Mouse (Mus musculus) liver, embryonic 12.5 days (tissue): Measurements from ENCODE around the gene Acsl5. TPM values are rescaled to one million over a fixed set of nuclear protein-coding genes. Genes with fewer than 3 reads are reported as not detected.

Experiments
- ATAC-seq: fragments of 200-750 bp; cut with Nextera tagmentation; 2 replicates; pipeline ENCODE4 v1.8.0; 2017; ENCODE audit warnings: moderate number of reproducible peaks, mild to moderate bottlenecking, moderate library complexity
- H3K27ac ChIP-seq: fragments of 300-500 bp; sonication (generic); 2 replicates; pipeline ENCODE4 v1.5.1; 2016; ENCODE audit warnings: mild to moderate bottlenecking
- H3K27me3 ChIP-seq: fragments of 300-500 bp; sonication (generic); replicated peaks from 2 replicates; pipeline ENCODE4 v1.6.1; 2016; ENCODE audit warnings: mild to moderate bottlenecking, moderate library complexity
- H3K36me3 ChIP-seq: fragments of 300-500 bp; sonication (generic); 2 replicates; pipeline ENCODE4 v1.6.1; 2016; ENCODE audit warnings: mild to moderate bottlenecking, moderate library complexity
- H3K4me1 ChIP-seq: fragments of 300-500 bp; sonication (generic); 2 replicates; pipeline ENCODE4 v1.6.1; 2016
- H3K4me2 ChIP-seq: fragments of 300-500 bp; sonication (generic); 2 replicates; pipeline ENCODE4 v1.6.1; 2016; ENCODE audit warnings: mild to moderate bottlenecking, moderate library complexity
- H3K4me3 ChIP-seq: fragments of 300-500 bp; sonication (generic); 2 replicates; pipeline ENCODE4 v1.5.1; 2016; ENCODE audit warnings: mild to moderate bottlenecking, moderate library complexity
- H3K9ac ChIP-seq: fragments of 300-500 bp; sonication (generic); 2 replicates; pipeline ENCODE4 v1.6.1; 2016; ENCODE audit warnings: mild to moderate bottlenecking, moderate library complexity
- H3K9me3 ChIP-seq: fragments of 300-500 bp; sonication (generic); replicated peaks from 2 replicates; pipeline ENCODE4 v1.6.1; 2016; ENCODE audit warnings: mild to moderate bottlenecking, moderate library complexity
- WGBS: fragments of 180-500 bp; shearing (Covaris S2); methylation state at CpG from one replicate; pipeline ENCODE4 v1.1.7; 2016; ENCODE audit not compliant: insufficient replicate concordance; 5-methylcytosine and 5-hydroxymethylcytosine counted together
- polyA plus RNA-seq: library from polyadenylated mRNA; unstranded; fragments of >200 nt; fragmentation: Nextera tagmentation; extraction: Ambion mirVana; gene quantifications from 2 replicates; pipeline ENCODE4 v1.2.1, GENCODE M21; 2016

Acsl5 gene
- polyA plus RNA-seq, 1 experiment from 2014 or later: 115 TPM

- no peak for ATAC-seq
- Histone ChIP-seq H3K36me3 (no peaks in the 10 kb centered on the region), H3K27me3 (peaks cover 7% of the 10 kb centered on the region; the same call in 1 of the 2 replicates), H3K4me2 (no peak within 1 kb of the TSS), H3K4me3 (no peak within 1 kb of the TSS), H3K9me3 (no peaks in the 10 kb centered on the region), H3K27ac (no peak within 1 kb of the TSS), H3K4me1 (peaks cover 22% of the 10 kb centered on the region), H3K9ac (no peak within 1 kb of the TSS)
- 68% methylated on average over 6 of the region's 6 CpGs for WGBS
Observed at GRCm38 (mm10) chr19:55241186-55241645, 10.5 kb upstream of the Acsl5 start, which contains the start of gene Gucy2g. Gene Gucy2g, minus strand, starts transcription at chr19:55241236.

- Histone ChIP-seq H3K27ac (peak overlapping the region; percentile 57; the same call in 1 of the 2 replicates), H3K9ac (no peak overlapping the region), H3K9me3 (no peaks in the 10 kb centered on the region), H3K4me1 (peaks cover 38% of the 10 kb centered on the region), H3K4me2 (no peak overlapping the region), H3K4me3 (no peak overlapping the region), H3K36me3 (no peaks in the 10 kb centered on the region), H3K27me3 (no peaks in the 10 kb centered on the region)
- peak; percentile 81 for ATAC-seq
- WGBS: 18% methylated on average over 7 of the region's 7 CpGs
Observed at GRCm38 (mm10) chr19:55244791-55245231, 6.9 kb upstream of the Acsl5 start.

GRCm38 (mm10) chr19:55247563-55247962 lies 4.2 kb upstream of the Acsl5 start:
- H3K27ac ChIP-seq: peak overlapping the region; percentile 53; the same call in 1 of the 2 replicates
- H3K4me2 ChIP-seq: peak overlapping the region; percentile 26; the same call in 1 of the 2 replicates
- H3K36me3 ChIP-seq: no peaks in the 10 kb centered on the region
- no peaks in the 10 kb centered on the region for H3K27me3 ChIP-seq
- H3K9me3 ChIP-seq: no peaks in the 10 kb centered on the region
- 77% methylated on average over 5 of the region's 5 CpGs for WGBS
- H3K4me1 ChIP-seq: peaks cover 45% of the 10 kb centered on the region
- no peak overlapping the region for H3K4me3 ChIP-seq
- ATAC-seq: no peak
- H3K9ac ChIP-seq: 0 out of 2 replicates have a peak overlapping the region, but pooled peaks have one; percentile 2

GRCm38 (mm10) chr19:55247991-55248520 lies 3.7 kb upstream of the Acsl5 start:
- WGBS: 26% methylated on average over 9 of the region's 9 CpGs
- H3K27ac ChIP-seq: peak overlapping the region; percentile 53
- no peaks in the 10 kb centered on the region for H3K9me3 ChIP-seq
- H3K36me3 ChIP-seq: no peaks in the 10 kb centered on the region
- peak overlapping the region; percentile 26 for H3K4me2 ChIP-seq
- H3K4me1 ChIP-seq: peaks cover 49% of the 10 kb centered on the region
- no peaks in the 10 kb centered on the region for H3K27me3 ChIP-seq
- peak overlapping the region; percentile 2; the same call in 1 of the 2 replicates for H3K9ac ChIP-seq
- ATAC-seq: peak; percentile 62
- H3K4me3 ChIP-seq: no peak overlapping the region

- no peaks in the 10 kb centered on the region for H3K36me3 ChIP-seq
- WGBS: 74% methylated on average over 5 of the region's 5 CpGs
- H3K4me3 ChIP-seq: no peak overlapping the region
- H3K4me1 ChIP-seq: peaks cover 50% of the 10 kb centered on the region
- H3K27ac ChIP-seq: no peak overlapping the region
- H3K9ac ChIP-seq: no peak overlapping the region
- H3K27me3 ChIP-seq: no peaks in the 10 kb centered on the region
- H3K9me3 ChIP-seq: no peaks in the 10 kb centered on the region
- ATAC-seq: no peak
- no peak overlapping the region for H3K4me2 ChIP-seq
Observed at GRCm38 (mm10) chr19:55250451-55250850, 1.3 kb upstream of the Acsl5 start.

- Histone ChIP-seq H3K27ac (peak overlapping the region; percentile 92), H3K27me3 (no peaks in the 10 kb centered on the region), H3K4me3 (peak overlapping the region; percentile 77), H3K4me1 (peaks cover 55% of the 10 kb centered on the region), H3K4me2 (peak overlapping the region; percentile 92), H3K36me3 (peaks cover 13% of the 10 kb centered on the region), H3K9me3 (no peaks in the 10 kb centered on the region), H3K9ac (peak overlapping the region; percentile 85)
- peak; percentile 19; the same call in 1 of the 2 replicates for ATAC-seq
- WGBS: under 1% methylated on average over 9 of the region's 9 CpGs
Observed at GRCm38 (mm10) chr19:55253239-55253569, 1.5 kb downstream of the Acsl5 start.

GRCm38 (mm10) chr19:55253570-55254441 lies 2.1 kb downstream of the Acsl5 start:
- Histone ChIP-seq H3K36me3 (peaks cover 16% of the 10 kb centered on the region), H3K4me3 (peak overlapping the region; percentile 77), H3K4me2 (peak overlapping the region; percentile 92), H3K27ac (peak overlapping the region; percentile 92), H3K9ac (peak overlapping the region; percentile 85), H3K9me3 (no peaks in the 10 kb centered on the region), H3K27me3 (no peaks in the 10 kb centered on the region), H3K4me1 (peaks cover 59% of the 10 kb centered on the region)
- WGBS: under 1% methylated on average over 32 of the region's 32 CpGs
- peak; percentile 71 for ATAC-seq

- no peaks in the 10 kb centered on the region for H3K27me3 ChIP-seq
- no peaks in the 10 kb centered on the region for H3K9me3 ChIP-seq
- peak overlapping the region; percentile 77 for H3K4me3 ChIP-seq
- 8% methylated on average over 5 of the region's 5 CpGs for WGBS
- peaks cover 22% of the 10 kb centered on the region for H3K36me3 ChIP-seq
- peak overlapping the region; percentile 92 for H3K4me2 ChIP-seq
- peaks cover 67% of the 10 kb centered on the region for H3K4me1 ChIP-seq
- H3K27ac ChIP-seq: peak overlapping the region; percentile 92
- ATAC-seq: peak; percentile 73
- peak overlapping the region; percentile 85 for H3K9ac ChIP-seq
Observed at GRCm38 (mm10) chr19:55254513-55255016, 2.8 kb downstream of the Acsl5 start.

GRCm38 (mm10) chr19:55256156-55256555 lies 4.4 kb downstream of the Acsl5 start:
- 73% methylated on average over 9 of the region's 9 CpGs for WGBS
- Histone ChIP-seq H3K4me2 (peak overlapping the region; percentile 92), H3K27ac (peak overlapping the region; percentile 62; the same call in 1 of the 2 replicates), H3K4me1 (peaks cover 83% of the 10 kb centered on the region), H3K27me3 (no peaks in the 10 kb centered on the region), H3K9me3 (no peaks in the 10 kb centered on the region), H3K36me3 (peaks cover 23% of the 10 kb centered on the region), H3K4me3 (no peak overlapping the region), H3K9ac (no peak overlapping the region)
- ATAC-seq: no peak

- WGBS: 38% methylated on average over 5 of the region's 5 CpGs
- H3K4me3 ChIP-seq: no peak overlapping the region
- H3K27me3 ChIP-seq: no peaks in the 10 kb centered on the region
- H3K4me2 ChIP-seq: peak overlapping the region; percentile 92
- no peak for ATAC-seq
- peaks cover 85% of the 10 kb centered on the region for H3K4me1 ChIP-seq
- H3K36me3 ChIP-seq: peaks cover 34% of the 10 kb centered on the region
- no peaks in the 10 kb centered on the region for H3K9me3 ChIP-seq
- peak overlapping the region; percentile 62 for H3K27ac ChIP-seq
- peak overlapping the region; percentile 35; the same call in 1 of the 2 replicates for H3K9ac ChIP-seq
Observed at GRCm38 (mm10) chr19:55257656-55258375, 6.1 kb downstream of the Acsl5 start.

- peak overlapping the region; percentile 61; the same call in 1 of the 2 replicates for H3K27ac ChIP-seq
- WGBS: 58% methylated on average over 5 of the region's 5 CpGs
- no peaks in the 10 kb centered on the region for H3K9me3 ChIP-seq
- H3K27me3 ChIP-seq: no peaks in the 10 kb centered on the region
- no peak for ATAC-seq
- H3K4me1 ChIP-seq: peaks cover 86% of the 10 kb centered on the region
- H3K4me2 ChIP-seq: peak overlapping the region; percentile 92
- H3K9ac ChIP-seq: no peak overlapping the region
- H3K36me3 ChIP-seq: peaks cover 34% of the 10 kb centered on the region
- no peak overlapping the region for H3K4me3 ChIP-seq
Observed at GRCm38 (mm10) chr19:55258514-55258913, 6.8 kb downstream of the Acsl5 start.
